Mouse (Mus musculus) macrophage (primary cell): Measurements from ENCODE around the gene 4930522H14Rik. TPM values are rescaled to one million over a fixed set of nuclear protein-coding genes. Genes with fewer than 3 reads are reported as not detected.

ENCODE experiments used
- H3K27ac ChIP-seq: fragments of 350-480 bp; formaldehyde crosslinking; 2 replicates; pipeline ENCODE4 v1.9.0; 2021
- H3K36me3 ChIP-seq: fragments of 350-480 bp; formaldehyde crosslinking; 2 replicates; pipeline ENCODE4 v1.9.0; 2021; ENCODE audit errors: inconsistent target
- H3K4me3 ChIP-seq: fragments of 350-480 bp; formaldehyde crosslinking; 2 replicates; pipeline ENCODE4 v1.9.0; 2021; ENCODE audit errors: inconsistent target
- H3K79me2 ChIP-seq: fragments of 350-480 bp; formaldehyde crosslinking; 2 replicates; pipeline ENCODE4 v1.9.0; 2021; ENCODE audit errors: inconsistent target
- WGBS: methylation state at CpG from one replicate; pipeline ENCODE4 v1.1.7; 2026; ENCODE audit warnings: inconsistent platforms; ENCODE audit not compliant: missing documents; 5-methylcytosine and 5-hydroxymethylcytosine counted together
- polyA plus RNA-seq: library from polyadenylated mRNA; stranded (reverse); fragments of 250-400 nt; gene quantifications from 3 replicates; pipeline ENCODE4 v1.2.4, GENCODE M21; 2018; ENCODE audit warnings: inconsistent platforms

4930522H14Rik gene
- polyA plus RNA-seq, 1 experiment from 2014 or later, result not detected

DNA sequence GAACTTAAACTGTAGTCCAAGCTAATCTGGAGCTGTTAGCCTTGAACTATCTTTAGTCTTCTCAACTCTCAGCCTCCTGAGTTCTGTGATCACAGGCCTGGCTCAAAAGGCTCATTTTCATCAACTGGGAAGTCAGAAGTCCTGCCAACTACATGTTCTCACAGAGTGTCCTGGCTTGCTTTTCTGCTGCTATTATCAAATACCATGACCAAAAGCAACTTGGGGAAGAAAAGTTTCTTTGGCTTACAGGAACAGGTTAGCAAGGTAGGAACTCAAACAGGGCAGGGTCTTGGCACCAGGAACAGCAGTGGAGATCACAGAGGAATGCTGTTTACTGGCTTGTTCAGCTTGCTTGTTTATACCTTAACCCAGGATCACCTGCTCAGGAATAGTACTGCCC is 37.5 kb downstream of the 4930522H14Rik start:
- H3K27ac ChIP-seq, result no peak overlapping the region
- no peaks in the 10 kb centered on the region for H3K79me2 ChIP-seq
- H3K36me3 ChIP-seq, result no peaks in the 10 kb centered on the region
- no peak overlapping the region for H3K4me3 ChIP-seq

DNA sequence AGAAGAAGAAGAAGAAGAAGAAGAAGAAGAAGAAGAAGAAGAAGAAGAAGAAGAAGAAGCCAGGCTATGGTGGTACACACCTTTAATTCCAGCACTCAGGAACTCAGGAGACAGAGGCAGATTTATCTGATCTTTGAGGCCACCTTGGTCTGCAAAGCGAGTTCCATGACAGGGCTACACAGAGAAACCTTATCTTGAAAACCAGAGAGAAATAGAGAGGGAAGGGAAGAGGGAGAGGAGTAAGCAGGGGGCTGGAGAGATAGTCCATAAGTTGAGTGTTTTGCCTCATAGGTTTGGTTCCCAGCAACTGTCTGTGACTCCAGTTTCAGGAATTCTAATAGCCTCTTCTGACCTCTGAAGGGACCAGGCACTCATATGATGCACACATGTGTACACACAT is 42.3 kb downstream of the 4930522H14Rik start:
- WGBS, result 83% methylated on average over 1 of the region's 1 CpGs

DNA sequence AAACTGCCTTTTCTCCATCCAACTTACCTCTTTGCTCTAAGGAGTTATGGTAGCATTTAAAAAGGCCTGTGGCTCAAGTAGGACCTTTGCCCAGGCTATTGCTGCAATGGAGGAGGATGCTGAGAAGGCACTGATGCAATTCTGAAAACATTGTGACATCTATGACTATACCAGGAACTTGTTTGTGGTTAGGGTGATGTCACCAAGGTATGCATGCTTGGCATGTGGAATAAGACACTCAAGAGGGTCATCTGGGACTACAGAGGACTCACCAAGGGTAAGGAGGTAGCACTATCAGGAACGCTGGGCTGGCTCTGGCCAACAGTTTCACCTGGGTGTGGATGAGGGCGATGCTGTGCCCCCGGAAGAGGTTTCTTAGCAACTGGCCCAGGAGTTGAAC is 46.5 kb downstream of the 4930522H14Rik start, which contains the start of gene Rnf11:
TSS of gene Rnf11 (minus strand) at position 108 of the 400 bp plus-strand sequence.
- no peaks in the 10 kb centered on the region for H3K36me3 ChIP-seq
- WGBS, result 89% methylated on average over 3 of the region's 3 CpGs
- H3K27ac ChIP-seq, result no peak within 1 kb of the TSS
- H3K4me3 ChIP-seq, result no peak within 1 kb of the TSS
- no peaks in the 10 kb centered on the region for H3K79me2 ChIP-seq

More for the DNA sequence above, 42.3 kb downstream of the 4930522H14Rik start:
- H3K4me3 ChIP-seq, result no peak overlapping the region
- H3K36me3 ChIP-seq, result no peaks in the 10 kb centered on the region
- H3K79me2 ChIP-seq, result no peaks in the 10 kb centered on the region
- H3K27ac ChIP-seq, result no peak overlapping the region

DNA sequence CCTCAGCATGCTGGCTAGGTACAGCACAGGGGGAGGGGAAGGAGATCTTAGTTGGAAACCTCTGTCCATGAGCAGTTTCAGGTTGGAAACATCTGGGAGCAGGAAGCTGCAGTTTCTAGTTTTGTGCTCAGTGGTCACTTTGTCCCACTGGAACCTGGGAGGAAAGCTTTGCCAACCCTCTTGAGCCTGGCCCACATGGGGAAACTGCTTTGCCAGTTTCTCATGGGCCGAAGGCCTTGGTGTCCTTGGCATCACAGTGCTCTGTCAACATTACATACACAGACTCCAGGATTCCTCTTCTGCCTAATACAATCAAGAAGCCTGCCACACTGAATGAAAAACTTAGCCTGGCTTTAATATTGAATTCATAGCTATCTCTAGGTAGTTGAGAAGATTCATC is 48.4 kb downstream of the 4930522H14Rik start:
- H3K4me3 ChIP-seq, result no peak overlapping the region
- H3K27ac ChIP-seq, result no peak overlapping the region
- 100% methylated on average over 1 of the region's 1 CpGs for WGBS
- no peaks in the 10 kb centered on the region for H3K79me2 ChIP-seq
- H3K36me3 ChIP-seq, result no peaks in the 10 kb centered on the region

DNA sequence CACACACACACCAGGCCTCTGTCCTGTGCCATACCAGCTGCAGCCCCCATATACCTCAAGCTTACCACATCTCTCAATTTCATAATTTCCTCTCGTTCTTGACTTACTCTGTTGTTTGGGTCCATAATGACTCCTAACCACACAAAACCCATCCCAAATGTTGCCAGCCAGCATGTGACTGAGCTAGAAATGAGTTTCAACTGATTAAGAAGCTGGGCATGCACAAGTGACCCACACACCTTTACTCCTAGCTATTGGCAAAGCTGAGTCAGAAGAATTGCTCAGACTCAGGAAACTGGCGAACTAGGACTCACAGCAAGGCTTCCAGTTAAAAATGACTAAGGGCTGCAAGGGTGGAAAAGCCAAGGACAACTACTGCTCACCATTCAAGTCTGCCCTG is 49.7 kb downstream of the 4930522H14Rik start:
- H3K79me2 ChIP-seq, result no peaks in the 10 kb centered on the region
- no peak overlapping the region for H3K27ac ChIP-seq
- 53% methylated on average over 2 of the region's 2 CpGs for WGBS
- no peak overlapping the region for H3K4me3 ChIP-seq
- H3K36me3 ChIP-seq, result no peaks in the 10 kb centered on the region

DNA sequence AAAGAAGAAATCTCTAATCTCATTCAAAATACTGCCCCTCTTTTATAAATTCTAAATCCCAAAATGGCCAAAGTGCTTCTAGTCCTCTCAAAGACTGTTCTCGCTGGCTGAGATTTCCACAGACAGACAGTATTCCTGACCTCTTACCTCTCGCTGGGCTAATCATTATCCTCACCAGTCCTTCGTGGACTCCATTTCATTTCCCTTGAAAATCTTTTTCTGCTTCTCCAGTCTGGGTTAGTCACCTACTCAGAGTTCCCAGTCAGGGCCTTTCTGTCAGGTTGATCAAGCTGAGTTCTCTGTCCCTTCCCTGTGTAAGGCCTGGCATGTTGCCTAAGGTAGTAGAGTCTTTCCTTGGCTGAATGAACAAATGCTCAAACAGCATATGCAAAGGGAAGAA is 53.6 kb downstream of the 4930522H14Rik start:
- H3K27ac ChIP-seq, result no peak overlapping the region
- whole genome bisulfite sequencing, result 97% methylated on average over 3 of the region's 3 CpGs
- H3K4me3 ChIP-seq, result no peak overlapping the region
- H3K79me2 ChIP-seq, result peaks cover 36% of the 10 kb centered on the region
- H3K36me3 ChIP-seq, result no peaks in the 10 kb centered on the region

DNA sequence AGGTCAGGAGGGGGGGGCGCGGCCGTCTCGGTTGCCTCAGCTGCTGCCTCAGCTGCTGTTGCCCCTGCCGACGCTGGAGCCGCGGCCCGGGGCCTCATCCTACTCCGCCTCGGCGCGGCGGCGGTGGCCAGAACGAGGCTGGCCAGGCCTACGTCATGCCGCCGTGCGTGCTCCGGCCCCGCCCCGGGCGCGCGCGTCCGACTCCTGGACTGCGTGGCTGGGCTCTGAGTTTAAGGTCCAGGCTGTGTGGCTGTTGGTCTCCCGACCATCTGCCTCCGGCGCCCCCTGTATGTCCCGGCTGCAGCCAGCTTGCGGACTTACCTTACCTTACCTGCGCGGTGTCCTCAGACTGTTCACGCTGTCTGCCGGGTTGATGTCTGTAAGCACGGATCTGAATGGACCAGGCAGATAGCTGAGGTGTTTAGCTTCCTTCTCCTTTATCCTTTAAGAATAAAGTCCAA is 54.5 kb downstream of the 4930522H14Rik start:
- Histone ChIP-seq H3K79me2 (peaks cover 45% of the 10 kb centered on the region), H3K36me3 (no peaks in the 10 kb centered on the region), H3K4me3 (peak overlapping the region; percentile 37), H3K27ac (no peak overlapping the region)
- WGBS, result 0% methylated on average over 31 of the region's 39 CpGs

DNA sequence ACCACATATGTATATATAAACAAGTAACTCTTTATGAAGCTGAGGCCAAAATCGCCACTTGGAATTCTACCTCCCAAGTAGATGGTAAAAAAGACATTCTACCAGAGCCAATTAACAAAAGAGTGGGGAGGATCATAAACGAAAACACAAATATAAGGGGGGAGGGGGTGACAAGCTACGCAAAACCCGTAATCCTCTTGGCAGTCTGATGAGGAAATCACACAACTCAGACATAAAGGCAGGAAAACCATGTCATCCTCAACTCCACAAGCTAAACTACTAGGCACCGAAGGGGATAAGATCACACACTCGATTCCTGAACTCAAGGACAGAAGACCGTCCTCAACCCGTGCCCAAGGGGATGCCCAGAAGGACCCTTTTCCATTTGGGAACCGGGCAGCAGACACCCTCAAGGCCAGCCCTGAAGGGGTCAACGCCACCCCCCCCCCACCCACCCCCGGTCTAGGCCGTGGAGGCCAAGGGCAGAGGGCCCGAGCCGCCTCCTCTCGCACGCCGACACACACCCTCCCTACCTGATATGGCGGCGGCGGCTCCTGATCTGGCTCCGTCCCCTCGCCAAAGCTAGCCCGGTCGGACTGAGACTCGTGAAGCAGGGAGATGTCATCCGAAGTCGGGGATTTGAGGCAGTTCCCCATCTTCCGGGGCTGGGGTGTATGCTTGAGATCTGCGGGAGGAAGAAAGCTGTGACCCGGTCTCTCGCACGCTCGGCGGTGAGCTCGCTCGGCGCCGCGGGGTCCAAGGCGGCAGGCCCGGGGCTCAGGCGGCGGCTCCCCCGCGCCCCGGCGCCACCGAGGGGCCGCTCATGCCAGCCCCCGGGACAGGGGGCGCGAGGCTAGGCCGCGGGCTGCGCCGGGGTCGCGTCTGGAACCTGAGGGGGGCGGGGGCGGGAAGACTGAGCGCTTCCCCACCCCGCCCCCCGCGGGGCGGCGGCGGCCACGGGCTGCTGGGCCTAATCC is 55.2 kb downstream of the 4930522H14Rik start:
- 1% methylated on average over 53 of the region's 68 CpGs for WGBS
- H3K79me2 ChIP-seq, result peaks cover 52% of the 10 kb centered on the region
- H3K27ac ChIP-seq, result peak overlapping the region; percentile 12; the same call in 1 of the 2 replicates
- H3K4me3 ChIP-seq, result peak overlapping the region; percentile 58
- no peaks in the 10 kb centered on the region for H3K36me3 ChIP-seq

DNA sequence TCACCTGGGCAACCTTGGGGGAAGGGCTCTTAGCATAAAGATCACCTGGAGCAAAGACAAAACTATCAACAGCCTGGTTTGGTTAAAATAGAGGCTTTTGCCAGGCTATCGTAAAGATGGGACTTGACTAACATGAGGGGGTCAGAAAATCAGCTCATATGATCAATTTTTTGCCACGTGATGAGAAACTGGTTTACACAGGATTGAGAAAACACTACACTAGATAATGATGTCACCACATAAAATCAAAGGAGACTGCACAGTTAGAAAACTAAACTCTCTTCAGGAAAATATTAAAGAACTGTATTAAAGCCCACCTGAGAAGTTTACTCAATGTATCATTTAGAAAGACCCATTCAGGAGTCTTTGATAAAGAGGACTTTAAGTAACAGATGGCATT is 56.0 kb downstream of the 4930522H14Rik start:
- WGBS, result 69% methylated on average over 2 of the region's 2 CpGs
- H3K27ac ChIP-seq, result no peak overlapping the region
- H3K79me2 ChIP-seq, result peaks cover 60% of the 10 kb centered on the region
- peak overlapping the region; percentile 58; the same call in 1 of the 2 replicates for H3K4me3 ChIP-seq
- H3K36me3 ChIP-seq, result no peaks in the 10 kb centered on the region

DNA sequence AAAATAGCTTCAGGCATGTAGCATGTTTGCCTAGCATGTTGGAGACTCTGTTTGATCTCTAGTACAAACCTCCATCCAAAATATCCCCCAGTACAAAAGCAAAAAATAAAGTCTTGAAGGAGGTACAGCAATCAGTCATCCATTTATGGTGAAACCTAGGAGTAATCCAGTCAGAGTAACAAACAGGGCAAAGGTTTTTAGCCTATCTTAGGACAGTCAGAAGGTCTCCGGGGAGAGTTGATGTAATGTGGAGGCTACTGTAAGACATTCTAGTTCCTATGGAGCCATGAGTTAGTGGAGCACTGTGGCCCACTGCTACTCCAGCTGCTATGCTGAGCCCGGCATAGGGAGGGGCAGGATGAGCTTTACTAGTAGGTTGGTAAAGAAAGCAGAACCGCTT is 58.5 kb downstream of the 4930522H14Rik start:
- Histone ChIP-seq H3K36me3 (no peaks in the 10 kb centered on the region), H3K79me2 (peaks cover 85% of the 10 kb centered on the region), H3K27ac (no peak overlapping the region), H3K4me3 (no peak overlapping the region)
- WGBS, result 97% methylated on average over 3 of the region's 3 CpGs

DNA sequence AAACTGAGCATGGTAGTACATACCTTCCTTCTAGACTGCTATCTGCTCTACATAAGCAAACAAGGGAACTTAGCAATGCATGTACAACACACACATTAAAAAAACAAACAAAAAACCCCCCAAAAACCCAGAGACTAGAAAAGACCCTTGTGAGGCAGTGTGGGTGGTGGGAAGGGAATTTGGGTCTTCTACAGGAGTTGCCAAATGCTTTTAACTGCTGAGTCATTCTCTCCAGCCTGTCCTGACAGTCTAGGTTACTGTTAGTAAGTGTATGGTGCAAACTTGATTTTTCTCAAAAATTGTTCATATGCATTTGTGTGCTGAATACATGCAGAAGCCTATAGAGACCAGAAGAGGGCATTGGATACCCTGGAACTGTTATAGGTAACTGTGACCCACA is 59.5 kb downstream of the 4930522H14Rik start:
- Histone ChIP-seq H3K79me2 (peaks cover 95% of the 10 kb centered on the region), H3K27ac (no peak overlapping the region), H3K4me3 (no peak overlapping the region), H3K36me3 (no peaks in the 10 kb centered on the region)

DNA sequence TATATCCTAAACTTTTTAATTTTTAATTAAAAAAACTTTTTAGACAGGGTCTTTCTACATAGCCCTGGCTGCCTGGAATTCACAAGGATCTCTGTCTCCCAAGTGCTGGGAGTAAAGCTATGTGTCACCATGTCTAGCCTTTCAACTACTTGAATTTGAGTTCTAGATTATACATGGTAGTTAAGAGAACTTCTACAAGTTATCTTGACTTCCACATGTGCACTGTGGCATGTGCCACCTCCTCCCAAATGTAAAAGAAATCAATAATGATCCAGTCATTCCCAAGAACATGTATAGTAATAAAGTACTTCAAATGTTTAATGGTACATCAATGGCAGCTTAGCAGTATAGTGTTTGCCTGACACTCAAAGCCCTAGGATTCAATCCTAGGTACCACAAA is 63.4 kb downstream of the 4930522H14Rik start:
- no peak overlapping the region for H3K4me3 ChIP-seq
- H3K36me3 ChIP-seq, result no peaks in the 10 kb centered on the region
- H3K27ac ChIP-seq, result no peak overlapping the region
- H3K79me2 ChIP-seq, result peaks cover 99% of the 10 kb centered on the region

DNA sequence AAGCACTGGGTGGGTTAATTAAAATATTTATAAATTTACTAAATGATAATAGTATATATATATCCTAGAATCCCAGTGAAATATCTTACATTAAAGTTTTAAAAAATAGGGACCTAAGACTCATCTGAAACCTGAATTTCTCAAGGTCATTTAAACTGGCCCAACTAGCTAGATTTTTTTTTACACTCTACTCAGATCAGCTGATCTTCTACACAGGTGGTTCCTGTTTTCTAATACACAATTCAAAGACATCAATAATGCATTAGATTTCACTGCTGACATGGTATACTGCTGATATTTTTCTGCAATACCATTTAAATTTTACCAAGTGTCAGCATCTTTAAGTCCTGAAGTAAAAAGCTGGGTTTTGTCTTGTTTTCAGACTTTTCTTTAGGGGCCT is 67.2 kb downstream of the 4930522H14Rik start:
- H3K36me3 ChIP-seq, result no peaks in the 10 kb centered on the region
- no peak overlapping the region for H3K27ac ChIP-seq
- H3K79me2 ChIP-seq, result peaks cover 99% of the 10 kb centered on the region
- no peak overlapping the region for H3K4me3 ChIP-seq

DNA sequence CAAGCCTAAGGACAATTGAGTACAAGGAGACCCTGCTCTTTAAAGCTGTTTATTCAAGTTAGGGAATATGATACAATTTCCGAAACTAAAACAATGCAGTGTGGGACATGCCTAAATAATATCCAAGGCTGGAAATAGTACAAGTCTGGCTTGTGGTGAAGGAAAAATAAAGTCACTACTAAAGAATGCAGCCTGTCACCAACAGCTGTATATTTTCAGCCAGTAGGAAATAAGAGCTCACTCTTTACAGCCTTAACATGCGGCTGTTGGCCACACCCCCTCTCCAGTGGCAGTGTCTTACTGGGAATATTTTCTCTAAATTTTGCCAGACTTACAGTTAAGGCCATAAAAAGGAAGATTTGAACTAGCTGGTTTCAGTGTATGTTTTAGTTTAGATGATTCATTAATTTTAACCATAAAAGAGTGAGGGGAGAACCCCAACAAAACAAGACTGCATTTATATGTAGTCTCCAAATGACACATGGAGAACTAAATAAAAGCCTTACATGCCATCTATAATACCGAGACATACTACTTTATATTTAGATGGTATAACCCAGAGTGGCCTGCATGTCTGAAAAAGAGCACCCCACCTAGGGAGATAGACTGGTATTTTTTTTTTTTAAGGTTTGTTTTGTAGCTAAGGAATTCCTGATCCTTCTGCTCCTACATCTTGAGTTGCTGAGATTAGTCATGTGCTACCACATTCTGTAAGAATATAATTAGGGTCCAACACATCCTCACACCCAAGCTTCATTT is 70.5 kb downstream of the 4930522H14Rik start:
- 83% methylated on average over 3 of the region's 3 CpGs for WGBS
- Histone ChIP-seq H3K4me3 (no peak overlapping the region), H3K36me3 (no peaks in the 10 kb centered on the region), H3K27ac (no peak overlapping the region), H3K79me2 (peaks cover 85% of the 10 kb centered on the region)

DNA sequence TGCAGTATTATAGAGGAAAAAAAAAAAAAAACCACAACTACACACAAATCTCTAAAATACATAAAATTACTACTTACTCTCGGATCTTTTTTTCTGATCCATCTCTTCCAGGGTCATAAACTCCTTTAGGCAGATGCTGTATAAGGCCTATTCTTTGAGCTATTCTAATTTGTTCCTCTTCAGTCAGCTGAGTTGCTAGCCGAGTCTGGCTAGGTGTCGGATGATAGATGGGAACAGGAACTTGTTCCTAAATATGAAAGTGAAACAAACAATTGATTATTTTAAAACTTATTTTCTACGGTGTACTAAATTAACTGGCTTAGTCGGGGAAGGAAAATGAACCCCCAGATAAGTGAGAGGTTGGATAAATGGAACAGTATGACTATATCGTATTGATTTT is 74.3 kb downstream of the 4930522H14Rik start:
- Histone ChIP-seq H3K79me2 (peaks cover 48% of the 10 kb centered on the region), H3K27ac (peak overlapping the region; percentile 1; the same call in 1 of the 2 replicates), H3K36me3 (no peaks in the 10 kb centered on the region; the same call in 1 of the 2 replicates), H3K4me3 (no peak overlapping the region)
- 37% methylated on average over 6 of the region's 6 CpGs for WGBS
